Mouse (Mus musculus) lung, postnatal 4 days (tissue): Measurements from ENCODE around the gene Esyt3.

Experiments
- DNase-seq, 2 experiments: peaks; one replicate each; pipeline ENCODE4 v3.0.0; 2021

Esyt3 gene

DNA sequence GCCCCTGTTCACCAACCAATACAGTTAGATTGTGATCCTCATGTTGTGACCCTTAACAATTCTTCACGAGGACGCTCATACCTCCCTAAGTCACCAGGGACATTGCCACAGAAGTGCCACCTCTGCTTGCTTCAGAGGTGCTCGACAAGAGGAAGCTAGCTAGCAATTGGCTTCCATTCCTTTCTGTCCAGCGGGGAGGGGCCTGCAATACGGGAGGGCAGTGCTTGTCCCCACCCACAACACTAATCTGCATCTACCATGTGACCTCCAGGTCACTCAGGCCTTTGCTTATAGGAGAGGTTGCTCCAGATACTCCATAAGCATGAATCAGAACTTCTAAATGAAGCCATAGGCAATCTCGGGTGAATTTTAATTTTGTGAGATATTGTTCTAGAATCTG is 5.0 kb downstream of the Esyt3 start:
- no peak for DNase-seq

DNA sequence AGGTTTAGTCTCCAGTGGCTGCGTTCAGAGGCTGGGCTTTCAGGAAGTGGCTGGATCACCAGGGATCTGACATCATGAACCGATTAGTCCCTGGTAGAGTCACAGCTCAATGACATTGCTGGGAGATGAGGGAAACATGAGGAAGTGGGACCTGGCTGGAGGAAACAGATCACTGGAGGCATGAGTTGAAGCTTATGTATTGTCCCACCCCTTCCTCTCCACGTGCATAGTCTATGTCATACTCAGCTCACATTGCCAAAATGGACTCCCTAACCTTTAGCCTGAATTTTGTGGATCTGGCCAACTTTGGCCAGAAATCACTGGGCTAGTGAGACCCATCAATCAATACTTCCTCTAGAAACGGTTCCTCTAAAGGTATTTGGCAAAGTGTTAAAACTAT is 5.4 kb downstream of the Esyt3 start:
- no peak for DNase-seq

DNA sequence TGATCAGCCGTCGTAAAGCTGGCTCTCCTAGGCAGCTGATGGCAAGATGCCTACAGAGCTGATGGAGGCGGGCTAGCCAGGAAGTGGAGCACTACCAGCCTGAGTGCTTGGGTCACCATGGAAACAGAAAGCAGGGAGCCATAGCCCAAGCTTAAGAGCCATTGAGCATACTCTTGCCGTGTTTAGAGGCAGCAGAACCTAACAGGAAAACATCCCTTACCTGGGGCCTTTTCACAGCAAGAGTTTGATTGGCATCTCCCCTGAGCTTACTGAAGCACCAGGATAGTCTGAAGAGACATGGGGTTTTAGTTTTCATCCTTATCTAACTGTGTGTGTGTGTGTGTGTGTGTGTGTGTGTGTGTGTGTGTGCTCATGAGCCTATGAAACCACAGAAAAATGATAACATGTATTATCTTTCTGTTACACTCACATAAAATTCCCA is 13.0 kb downstream of the Esyt3 start:
- DNase-seq = peak; percentile 21 to 39

DNA sequence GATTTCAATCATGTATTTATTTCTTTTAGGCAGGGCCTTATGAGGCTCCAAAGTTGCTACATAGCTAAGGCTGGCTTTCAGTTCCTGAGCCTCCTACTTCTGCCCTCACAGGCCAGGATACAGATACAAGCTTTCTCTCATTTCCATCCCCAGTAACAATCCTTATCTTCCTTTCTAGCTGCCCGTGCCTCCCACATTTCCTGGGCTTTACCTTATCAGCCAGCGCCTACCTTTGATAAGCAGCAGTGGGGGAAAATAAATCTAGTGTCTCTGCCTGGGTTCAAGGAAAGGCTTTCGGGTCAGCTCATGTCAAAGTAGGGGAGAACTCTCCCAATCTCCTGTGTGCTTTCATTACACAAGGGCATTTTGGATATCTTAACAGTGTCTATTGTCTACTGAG is 16.8 kb downstream of the Esyt3 start:
- no peak for DNase-seq

DNA sequence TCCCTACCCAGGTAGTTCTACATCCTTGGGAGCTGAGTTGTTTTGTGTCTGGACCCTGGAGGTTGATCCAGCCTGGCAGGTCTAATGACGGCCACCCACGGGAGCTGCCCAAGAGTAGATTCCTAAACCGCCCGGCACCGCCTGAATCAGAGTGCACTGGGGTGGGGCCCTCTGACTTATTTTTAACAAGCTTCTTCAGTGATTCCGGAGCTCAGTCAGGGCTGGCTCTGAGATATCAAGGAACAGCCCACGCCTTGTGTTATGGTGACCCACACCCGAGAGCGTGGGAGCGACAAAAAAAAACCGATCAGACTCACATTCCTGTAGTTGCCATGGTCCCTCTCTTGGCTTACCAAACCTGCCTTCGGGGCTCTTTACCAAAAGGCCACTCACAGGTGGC is 18.2 kb downstream of the Esyt3 start:
- no peak for DNase-seq

DNA sequence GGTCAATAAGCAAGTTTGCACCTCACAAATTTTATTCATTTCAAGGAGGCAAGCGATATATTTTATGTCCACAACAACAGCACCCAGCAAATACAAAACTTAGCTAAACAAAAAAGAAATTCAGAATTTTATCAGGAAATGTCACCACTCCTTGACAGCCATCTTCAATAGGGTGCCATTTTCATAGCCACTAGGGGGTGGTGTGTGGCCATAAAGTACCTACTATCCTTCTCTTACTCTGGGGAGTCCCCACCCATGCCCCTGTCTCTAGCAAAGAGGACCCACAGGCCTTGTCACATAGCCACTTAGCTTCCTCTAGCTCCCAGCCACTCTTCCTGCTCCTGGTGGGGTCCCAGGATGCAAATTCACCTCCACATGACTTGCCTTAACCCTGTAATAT is 19.2 kb downstream of the Esyt3 start:
- no peak for DNase-seq

DNA sequence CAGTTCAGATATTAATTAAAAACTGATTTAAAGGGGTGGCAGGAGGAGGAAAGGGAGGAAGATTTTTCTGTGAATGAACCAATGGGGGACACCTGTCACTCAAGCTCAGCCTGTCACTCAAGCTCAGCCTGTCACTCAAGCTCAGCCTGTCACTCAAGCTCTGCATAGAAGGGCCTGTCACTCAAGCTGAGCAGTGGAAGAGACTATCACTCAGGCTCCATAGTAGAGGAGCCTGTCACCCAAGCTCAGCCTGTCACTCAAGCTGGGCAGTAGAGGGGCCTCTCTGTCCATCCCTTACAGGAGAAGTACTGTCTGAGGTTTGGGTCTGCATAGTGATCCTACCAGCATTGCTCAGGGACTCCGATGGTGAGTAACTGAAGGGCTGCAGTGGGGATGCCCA is 20.1 kb downstream of the Esyt3 start:
- no peak for DNase-seq

DNA sequence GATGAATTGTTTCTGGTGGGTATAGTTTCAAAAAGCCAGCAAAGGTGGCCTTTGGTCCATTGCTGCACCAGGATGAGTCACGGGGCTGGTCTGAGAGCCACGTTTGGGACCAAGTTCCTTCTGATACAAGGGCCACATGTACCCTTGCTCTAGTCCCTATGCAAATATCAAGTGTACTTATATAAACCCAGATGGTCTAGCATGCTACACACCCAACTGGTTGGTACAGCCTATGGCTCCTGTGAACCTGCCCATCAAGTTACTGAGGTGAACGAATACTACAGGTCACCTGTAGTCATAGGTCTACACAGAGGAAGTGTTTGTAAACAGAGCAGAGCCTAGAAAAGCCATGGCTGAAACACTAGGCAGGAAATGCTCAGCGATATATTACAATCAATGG is 21.8 kb downstream of the Esyt3 start:
- DNase-seq = no peak

DNA sequence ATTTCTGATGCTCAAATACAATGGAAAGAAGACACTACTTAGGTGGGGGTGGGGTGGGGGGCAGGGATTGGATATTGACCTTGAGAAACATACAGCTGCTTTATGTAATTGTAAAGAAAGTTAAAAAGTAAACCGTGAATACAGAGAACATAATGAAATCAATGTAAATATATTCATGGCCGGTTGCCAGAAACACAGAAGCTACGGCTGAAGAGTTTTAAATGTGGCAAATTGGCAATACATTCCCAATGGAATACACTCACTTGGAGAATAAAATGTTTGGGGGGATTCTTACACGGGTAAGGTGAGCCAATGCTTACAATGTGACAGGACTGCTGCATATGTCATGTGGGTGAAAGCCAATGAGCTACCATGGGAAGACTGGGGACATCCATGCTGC is 31.5 kb downstream of the Esyt3 start:
- DNase-seq = no peak

DNA sequence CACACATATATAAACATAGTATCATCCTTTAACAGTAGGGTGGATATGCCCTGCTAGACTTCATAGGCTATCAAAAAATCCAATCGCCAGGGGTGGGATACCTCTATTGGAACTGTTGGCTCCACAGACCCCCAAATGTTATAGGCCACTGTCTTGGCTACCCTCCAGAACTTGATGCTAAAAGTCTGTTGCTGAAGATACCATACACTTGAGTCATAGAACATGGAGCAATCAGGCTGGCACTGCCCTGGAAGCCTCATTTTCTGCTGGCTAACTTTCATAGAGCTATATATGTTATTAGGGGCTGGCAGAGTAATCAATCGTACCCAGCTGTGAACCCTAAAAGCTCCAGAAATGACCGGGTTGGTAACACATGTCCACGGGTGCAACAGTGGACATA is 32.4 kb downstream of the Esyt3 start:
- no peak for DNase-seq

DNA sequence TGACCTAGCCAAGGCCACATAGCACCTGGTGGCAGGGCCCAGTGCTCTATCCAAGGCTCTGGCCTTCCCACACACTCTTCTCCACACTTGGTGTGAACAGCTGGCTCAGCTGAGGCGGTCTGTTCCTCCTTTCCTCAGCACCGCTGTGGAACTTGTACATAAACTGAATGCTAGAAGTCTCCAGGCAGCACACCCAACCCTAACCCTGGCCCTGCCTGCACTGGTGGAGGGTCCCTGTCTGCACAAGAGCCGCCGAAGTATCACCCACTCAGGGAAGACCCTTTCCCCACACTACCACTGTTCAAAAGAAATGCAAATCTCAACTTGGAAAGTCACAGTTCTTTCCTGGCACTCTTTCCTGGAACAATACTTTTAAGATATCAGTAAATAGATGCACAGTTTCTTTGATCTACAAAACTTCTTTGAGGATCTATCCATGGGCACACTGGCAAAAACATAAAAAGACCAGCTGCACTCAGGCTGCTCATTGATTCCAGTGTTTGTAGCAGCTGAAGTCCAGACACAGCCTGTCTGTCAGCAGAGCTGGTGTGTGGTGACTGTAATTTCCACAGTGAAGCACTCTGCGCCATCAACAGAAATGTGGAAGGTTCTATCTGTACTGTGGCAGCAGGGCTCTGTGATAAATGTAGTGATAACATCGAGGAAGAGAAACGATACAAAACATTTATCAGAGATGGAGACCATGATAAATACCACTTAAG is 33.0 kb downstream of the Esyt3 start:
- peak in 1 of 2 experiments; percentile 32 for DNase-seq

DNA sequence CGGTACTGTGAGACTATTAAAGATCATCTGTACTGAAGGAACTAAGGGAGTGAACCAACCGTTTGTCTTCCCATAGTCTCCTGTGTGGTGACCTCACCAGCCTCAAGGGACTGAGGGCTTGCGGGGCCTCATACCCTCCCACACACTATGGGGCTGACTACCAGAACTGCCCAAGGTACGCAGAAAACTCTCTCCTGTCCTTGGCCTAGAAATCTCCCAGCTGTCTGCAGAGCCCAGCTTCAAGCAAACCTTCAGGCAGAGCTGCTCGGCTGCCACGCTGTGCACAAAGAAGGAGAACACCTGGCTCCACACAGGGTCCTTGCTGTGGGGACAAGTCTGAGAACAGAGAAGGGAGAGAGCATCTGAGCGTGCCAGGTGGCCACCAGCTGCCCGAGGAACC is 38.4 kb downstream of the Esyt3 start:
- DNase-seq = no peak

DNA sequence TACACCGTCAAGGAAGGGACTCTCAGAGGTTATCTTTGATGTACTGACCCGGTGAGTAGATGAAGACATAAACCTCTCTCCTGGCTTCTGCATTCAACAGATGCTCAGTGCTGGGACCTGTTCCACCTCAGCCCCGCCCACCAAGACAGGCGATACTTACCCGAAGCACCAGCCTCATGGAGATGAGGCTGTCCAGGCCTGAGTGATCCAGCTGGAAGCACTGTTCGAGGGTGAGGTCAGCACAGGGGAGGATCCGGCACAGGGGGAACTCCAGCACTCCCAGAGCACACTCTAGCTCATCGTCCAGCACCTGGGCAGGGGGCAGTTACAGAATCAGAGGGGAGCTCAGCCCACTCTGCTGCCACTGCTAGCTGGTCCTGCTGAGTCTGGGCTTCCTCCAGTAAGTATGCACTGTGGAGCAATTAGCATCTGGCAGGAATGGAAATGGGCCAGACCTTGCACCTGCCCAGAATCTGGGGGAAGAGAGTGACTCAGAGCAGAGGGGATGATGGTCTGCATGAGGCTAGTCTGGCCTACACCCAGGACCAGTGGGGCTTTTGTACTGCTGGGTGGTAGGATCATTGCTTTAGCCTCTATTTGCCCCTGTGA is 38.9 kb downstream of the Esyt3 start:
- DNase-seq = no peak

DNA sequence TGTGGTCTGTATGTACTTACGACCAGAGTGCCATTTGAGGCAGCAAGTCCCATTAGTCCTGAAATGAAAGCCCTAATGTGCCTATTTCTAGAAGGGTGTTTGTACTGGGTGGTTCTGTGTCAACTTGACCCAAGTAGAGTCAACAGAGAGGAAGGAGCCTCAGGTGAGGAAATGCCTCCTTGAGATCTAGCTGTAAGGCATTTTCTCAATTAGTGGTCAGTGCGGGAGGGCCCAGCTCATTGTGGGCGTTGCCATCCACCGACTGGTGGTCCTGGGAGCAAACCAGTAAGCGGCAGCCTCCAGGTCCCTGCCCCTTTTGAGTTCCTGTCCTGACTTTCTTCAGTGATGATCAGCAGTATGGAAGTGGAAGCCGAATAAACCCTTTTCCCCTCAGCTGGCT is 52.1 kb downstream of the Esyt3 start:
- DNase-seq = peak; percentile 23 to 54

DNA sequence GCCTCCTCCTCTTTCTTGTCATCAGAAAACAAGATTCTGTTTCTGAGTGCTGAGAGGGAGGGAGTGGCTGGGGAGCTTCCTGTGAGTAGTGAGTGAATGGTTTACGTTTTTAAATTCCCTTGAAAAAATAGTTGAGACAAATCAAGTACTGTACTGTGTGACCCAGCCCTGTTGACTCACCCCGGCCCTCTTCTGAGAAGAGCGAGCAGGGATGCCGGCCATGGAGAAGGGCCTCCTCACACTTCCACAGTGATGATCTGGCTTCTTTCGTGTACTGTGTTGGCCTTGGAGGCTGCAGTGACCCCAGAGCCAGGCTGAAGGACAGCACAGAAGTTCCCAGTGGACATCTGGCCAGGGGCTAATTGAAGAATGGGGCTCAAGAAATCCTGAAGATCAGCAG is 54.1 kb downstream of the Esyt3 start:
- no peak for DNase-seq
